Mouse (Mus musculus) thymus, adult 2 months (tissue): ENCODE measurements around the gene Tmem182. TPM values are rescaled to one million over a fixed set of nuclear protein-coding genes. Genes with fewer than 3 reads are reported as not detected.

Experiments
- DNase-seq: peaks from one replicate; pipeline ENCODE4 v3.0.0; 2021
- H3K27ac ChIP-seq: fragments of 200-500 bp; 2 replicates; pipeline ENCODE4 v1.5.1; 2012; ENCODE audit warnings: low read length, control low read depth; ENCODE audit not compliant: control insufficient read depth, insufficient read depth
- H3K27me3 ChIP-seq: fragments of 200-500 bp; 2 replicates; pipeline ENCODE4 v1.6.1; 2012; ENCODE audit warnings: mild to moderate bottlenecking, low read length, moderate library complexity, mixed read lengths; ENCODE audit not compliant: control insufficient read depth, insufficient read depth
- H3K36me3 ChIP-seq: fragments of 200-500 bp; 2 replicates; pipeline ENCODE4 v1.6.1; 2012; ENCODE audit warnings: mild to moderate bottlenecking, low read length, moderate library complexity; ENCODE audit not compliant: control insufficient read depth, insufficient read depth
- H3K4me1 ChIP-seq: fragments of 200-500 bp; replicated peaks from 2 replicates; pipeline ENCODE4 v1.6.1; 2012; ENCODE audit warnings: low read length; ENCODE audit not compliant: control insufficient read depth, insufficient read depth
- H3K4me3 ChIP-seq: fragments of 200-500 bp; 2 replicates; pipeline ENCODE4 v1.5.1; 2012; ENCODE audit warnings: mild to moderate bottlenecking, low read length, control low read depth, moderate library complexity; ENCODE audit not compliant: control insufficient read depth, insufficient read depth
- CTCF ChIP-seq: fragments of 200-500 bp; IDR thresholded peaks from 2 replicates; pipeline ENCODE4 v1.5.1; 2012; ENCODE audit warnings: mild to moderate bottlenecking, control low read depth, low read length, moderate library complexity, borderline replicate concordance; ENCODE audit not compliant: control insufficient read depth, poor library complexity, insufficient read depth; ENCODE audit errors: extremely low read depth
- POLR2A ChIP-seq: fragments of 200-500 bp; IDR thresholded peaks from 2 replicates; pipeline ENCODE4 v1.6.1; 2012; ENCODE audit warnings: mild to moderate bottlenecking, low read length, control low read depth, moderate library complexity; ENCODE audit not compliant: control insufficient read depth, poor library complexity, insufficient read depth; ENCODE audit errors: extremely low read depth
- WGBS: fragments of 180-500 bp; shearing (Covaris S2); methylation state at CpG from one replicate; pipeline ENCODE4 v1.1.7; 2018; 5-methylcytosine and 5-hydroxymethylcytosine counted together
- polyA plus RNA-seq: library from polyadenylated mRNA; depleted of rRNA; stranded (reverse); fragments of >200 nt; gene quantifications from 2 replicates; pipeline ENCODE4 v1.2.3, GENCODE M21; 2012

Tmem182 gene
- polyA plus RNA-seq, 1 experiment: 3.4 TPM

DNA sequence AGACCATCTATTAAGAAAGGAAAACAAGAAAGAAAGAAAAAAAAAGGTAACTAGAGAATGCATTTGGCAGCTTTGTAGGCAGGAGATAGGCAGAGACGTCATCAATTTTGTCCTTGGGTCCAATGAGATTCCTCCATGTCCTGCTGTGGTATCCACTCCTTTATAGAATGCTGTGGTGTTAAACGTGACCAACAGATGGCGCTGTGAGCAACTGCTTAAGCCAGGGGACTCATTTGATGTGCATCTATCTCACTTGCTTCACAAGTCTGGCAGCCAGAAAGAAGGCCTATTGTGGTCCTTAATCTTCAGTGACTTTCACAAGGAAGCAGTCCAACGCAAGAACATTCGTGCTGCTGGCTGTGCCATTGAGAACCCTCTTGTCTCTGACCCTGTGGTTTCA lies 8.1 kb upstream of the Tmem182 start:
- H3K36me3 ChIP-seq: no peaks in the 10 kb centered on the region
- no peaks in the 10 kb centered on the region for H3K27me3 ChIP-seq
- TF ChIP-seq CTCF (no peak), POLR2A (no peak)
- H3K4me3 ChIP-seq: no peak overlapping the region
- 24% methylated on average over 5 of the region's 5 CpGs for WGBS
- H3K4me1 ChIP-seq: no peaks in the 10 kb centered on the region
- no peak overlapping the region for H3K27ac ChIP-seq
- peak; percentile 51 for DNase-seq

DNA sequence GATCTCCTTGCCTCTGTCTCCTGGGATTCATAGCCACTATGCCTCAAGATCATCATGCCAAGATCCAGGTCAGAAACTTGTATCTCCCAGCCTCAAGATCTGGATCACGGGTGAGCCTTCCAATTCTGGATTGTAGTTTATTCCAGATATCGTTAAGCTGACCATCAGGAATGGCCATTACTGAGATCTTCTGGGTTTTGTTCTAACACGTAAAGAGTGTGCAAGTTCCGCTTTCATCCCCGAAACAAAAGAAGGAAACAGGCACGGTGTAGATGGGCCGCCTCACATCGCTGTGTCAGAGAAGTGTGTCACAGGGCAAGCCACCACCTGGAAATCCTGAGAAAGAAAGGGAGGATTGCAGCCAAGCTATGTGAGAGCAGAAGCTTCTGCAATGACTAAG lies 6.3 kb upstream of the Tmem182 start:
- Histone ChIP-seq H3K36me3 (no peaks in the 10 kb centered on the region), H3K4me3 (no peak overlapping the region), H3K4me1 (no peaks in the 10 kb centered on the region), H3K27me3 (no peaks in the 10 kb centered on the region), H3K27ac (no peak overlapping the region)
- TF ChIP-seq CTCF: no peak
- TF ChIP-seq POLR2A: no peak
- no peak for DNase-seq
- WGBS: 89% methylated on average over 8 of the region's 8 CpGs

DNA sequence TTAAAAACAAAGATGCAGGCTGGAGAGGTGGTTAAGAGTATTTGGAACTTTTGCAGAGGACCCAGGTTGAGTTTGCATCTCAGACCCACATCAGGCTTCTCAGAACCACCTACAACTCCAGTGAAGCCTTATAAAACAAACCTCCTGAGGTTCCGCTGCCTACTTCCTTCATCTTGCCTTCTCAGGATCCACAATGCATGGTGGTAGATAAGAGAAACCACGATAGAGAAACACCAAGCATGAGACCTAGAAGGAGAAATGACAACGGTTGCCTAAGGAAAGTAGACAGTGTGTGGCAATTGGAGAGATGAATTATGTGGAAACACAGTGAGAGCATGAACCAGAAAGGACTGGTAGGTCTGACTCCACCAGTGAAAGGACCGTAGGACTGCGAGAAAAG lies 4.5 kb upstream of the Tmem182 start:
- TF ChIP-seq CTCF (no peak), POLR2A (no peak)
- DNase-seq: no peak
- H3K36me3 ChIP-seq: no peaks in the 10 kb centered on the region
- no peak overlapping the region for H3K27ac ChIP-seq
- 58% methylated on average over 5 of the region's 5 CpGs for WGBS
- H3K4me3 ChIP-seq: no peak overlapping the region
- H3K27me3 ChIP-seq: no peaks in the 10 kb centered on the region
- no peaks in the 10 kb centered on the region for H3K4me1 ChIP-seq

- no peak overlapping the region for H3K27ac ChIP-seq
- H3K4me1 ChIP-seq: no peaks in the 10 kb centered on the region
- no peak for TF ChIP-seq POLR2A
- TF ChIP-seq CTCF: no peak
- 24% methylated on average over 3 of the region's 3 CpGs for WGBS
- H3K27me3 ChIP-seq: no peaks in the 10 kb centered on the region
- no peaks in the 10 kb centered on the region for H3K36me3 ChIP-seq
- H3K4me3 ChIP-seq: no peak overlapping the region
- DNase-seq: peak; percentile 32
Measured at GRCm38 (mm10) chr1:40802759-40803158, 2.6 kb upstream of the Tmem182 start.

DNA sequence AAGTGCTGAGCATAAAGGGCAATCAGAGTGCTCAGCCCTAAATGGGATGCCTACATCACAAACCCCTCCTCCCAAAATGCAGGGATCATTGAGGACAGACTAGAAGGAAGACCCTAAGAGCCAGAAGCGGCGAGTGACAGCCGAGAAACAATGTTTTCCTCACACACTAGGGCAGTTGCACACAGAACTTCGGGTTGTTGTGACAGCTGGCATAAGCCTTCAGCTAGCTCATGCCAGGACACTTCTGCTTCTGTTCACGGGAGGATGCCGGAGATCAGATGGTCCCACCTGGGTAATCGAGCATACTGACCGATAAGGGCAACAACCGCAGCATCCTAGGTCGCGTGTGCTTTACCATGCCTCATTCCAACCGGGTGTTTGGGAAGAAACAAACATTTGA lies 1.3 kb upstream of the Tmem182 start:
- Histone ChIP-seq H3K27me3 (no peaks in the 10 kb centered on the region), H3K4me1 (no peaks in the 10 kb centered on the region), H3K27ac (no peak overlapping the region), H3K36me3 (no peaks in the 10 kb centered on the region), H3K4me3 (no peak overlapping the region)
- no peak for DNase-seq
- TF ChIP-seq CTCF: no peak
- no peak for TF ChIP-seq POLR2A
- 91% methylated on average over 12 of the region's 12 CpGs for WGBS

GRCm38 (mm10) chr1:40805891-40806290 lies 490 bp downstream of the Tmem182 start:
- no peaks in the 10 kb centered on the region for H3K36me3 ChIP-seq
- WGBS: 93% methylated on average over 11 of the region's 11 CpGs
- no peak overlapping the region for H3K4me3 ChIP-seq
- no peak for TF ChIP-seq CTCF
- TF ChIP-seq POLR2A: no peak
- no peaks in the 10 kb centered on the region for H3K27me3 ChIP-seq
- no peak for DNase-seq
- no peaks in the 10 kb centered on the region for H3K4me1 ChIP-seq
- H3K27ac ChIP-seq: no peak overlapping the region

DNA sequence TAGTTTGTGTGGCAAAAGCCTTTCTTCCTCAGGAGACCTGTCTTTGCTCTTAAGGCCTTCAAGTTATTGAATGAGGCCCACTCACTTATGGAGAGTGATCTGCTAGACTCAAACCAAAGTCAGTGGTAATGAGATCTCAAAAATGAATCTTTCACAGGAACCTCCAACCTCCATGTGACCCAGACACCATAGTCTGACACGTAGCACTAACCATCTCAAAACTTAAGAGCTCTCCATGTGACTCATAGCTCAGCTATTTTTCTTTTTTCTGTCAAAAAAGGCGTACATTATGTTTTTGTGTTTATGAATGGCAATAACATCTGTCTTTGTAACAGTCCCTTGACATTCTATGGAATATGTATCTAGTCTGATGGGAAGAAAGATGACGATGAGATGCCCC lies 3.2 kb downstream of the Tmem182 start:
- Histone ChIP-seq H3K36me3 (no peaks in the 10 kb centered on the region), H3K4me3 (no peak overlapping the region), H3K4me1 (no peaks in the 10 kb centered on the region), H3K27me3 (no peaks in the 10 kb centered on the region), H3K27ac (no peak overlapping the region)
- WGBS: 90% methylated on average over 3 of the region's 3 CpGs
- no peak for DNase-seq
- no peak for TF ChIP-seq POLR2A
- TF ChIP-seq CTCF: no peak
